Mouse (Mus musculus) ES-CJ7 (cell line): ENCODE results near the gene Letm1.

Source experiments
- DNase-seq: peaks from one replicate; pipeline ENCODE4 v3.0.0; 2011; ENCODE audit warnings: low read depth, low spot score

The Letm1 gene

DNA sequence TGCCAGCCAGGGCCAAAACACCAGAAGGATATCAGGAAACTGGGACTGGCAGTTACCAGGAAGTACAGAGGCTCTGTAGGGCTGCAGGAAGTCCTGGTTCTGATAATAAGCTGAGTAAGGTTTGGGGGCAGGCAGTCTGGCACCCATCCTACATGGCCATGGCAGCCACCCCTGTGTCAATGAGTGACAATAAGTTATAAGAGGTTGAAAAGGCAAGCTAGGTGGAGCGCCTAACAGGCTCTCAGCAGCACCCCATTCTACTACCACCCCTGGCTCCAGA is 76.3 kb downstream of the Letm1 start:
- DNase-seq, result no peak

DNA sequence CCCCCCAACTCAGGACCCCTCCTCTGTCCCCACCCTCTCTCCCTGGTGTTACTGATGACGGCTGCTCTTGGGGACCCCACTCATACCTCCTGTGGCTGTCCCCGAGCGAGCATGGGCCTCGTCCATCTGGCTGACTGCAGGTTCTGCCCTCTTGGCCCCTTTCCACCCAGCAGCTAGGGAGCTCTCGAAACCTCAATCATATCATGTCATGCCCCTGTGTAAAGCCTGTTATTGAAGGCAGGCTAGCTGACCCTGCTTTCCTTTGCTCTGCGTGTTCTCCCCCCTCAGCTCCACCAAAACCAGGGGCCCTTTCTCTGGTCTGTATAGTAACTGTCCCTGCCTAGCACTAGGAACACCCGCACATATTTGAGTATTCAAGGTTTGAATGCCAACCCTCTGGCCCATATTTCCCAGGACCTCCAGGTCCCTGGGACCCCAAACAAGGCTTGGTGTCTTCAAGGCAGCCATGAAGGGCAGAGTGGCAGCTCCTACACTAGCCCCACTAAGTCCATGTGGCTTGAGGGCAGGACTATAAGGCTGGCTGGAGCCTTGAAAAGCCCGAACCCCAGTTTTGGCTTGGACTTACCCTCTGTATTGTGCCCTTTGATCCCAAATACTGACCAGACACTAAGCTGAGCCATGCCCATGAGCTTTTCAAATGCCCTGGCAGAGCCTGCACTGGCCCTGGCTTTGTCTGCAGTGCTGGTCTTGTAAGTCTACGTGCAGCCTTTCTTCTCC is 76.8 kb downstream of the Letm1 start:
- DNase-seq, result no peak

DNA sequence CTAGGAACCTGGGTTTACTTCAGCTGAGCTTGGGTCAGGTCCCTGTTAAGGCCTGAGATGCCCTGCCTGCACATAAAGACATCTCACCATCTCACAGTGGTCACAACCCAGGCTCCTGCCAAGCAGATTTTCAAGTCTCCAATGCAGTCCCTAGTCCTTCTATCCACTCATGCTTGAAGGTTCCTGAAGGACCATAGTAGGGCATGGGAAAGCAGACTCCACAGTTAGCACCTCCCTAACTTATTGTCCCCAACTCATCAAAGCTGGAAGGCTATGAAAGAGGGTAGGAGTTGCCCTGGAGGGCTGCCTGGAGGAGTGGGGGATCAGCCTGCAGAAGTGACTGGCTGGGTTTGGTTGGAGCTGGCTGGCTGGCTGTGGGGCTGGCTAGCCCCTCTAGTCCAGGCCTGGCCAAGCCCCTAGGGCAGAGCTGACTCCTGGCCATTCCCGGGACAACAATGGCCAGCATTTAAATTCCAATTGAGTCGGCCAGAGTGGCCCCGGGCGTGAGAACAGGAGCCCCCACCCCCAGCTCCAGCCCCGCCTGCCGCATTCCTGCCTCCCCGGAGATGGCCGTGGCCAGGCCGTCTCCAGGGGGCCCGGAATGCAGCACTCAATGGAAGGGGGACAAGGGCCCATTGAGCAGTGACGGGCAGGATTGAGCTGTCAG is 77.5 kb downstream of the Letm1 start:
- DNase-seq, result no peak

DNA sequence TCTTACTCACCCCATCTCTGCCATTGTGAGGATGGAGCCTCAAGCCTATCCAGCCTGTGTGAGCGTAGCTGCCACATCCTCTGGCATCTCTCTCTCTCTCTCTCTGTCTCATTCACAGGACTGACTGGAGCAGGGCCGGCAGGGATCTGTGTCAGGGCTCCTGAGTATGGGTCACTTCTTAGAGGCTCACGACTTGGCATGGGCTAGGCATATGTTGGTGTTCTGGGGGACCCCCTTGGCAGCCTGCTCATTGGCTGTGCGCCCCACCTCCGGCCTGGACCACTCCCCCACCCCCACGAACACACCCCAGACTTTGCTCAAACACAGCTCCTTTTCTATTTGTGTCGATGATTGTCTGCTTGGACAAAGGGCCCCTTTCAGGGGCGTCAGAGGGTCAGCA is 78.6 kb downstream of the Letm1 start:
- DNase-seq, result no peak

DNA sequence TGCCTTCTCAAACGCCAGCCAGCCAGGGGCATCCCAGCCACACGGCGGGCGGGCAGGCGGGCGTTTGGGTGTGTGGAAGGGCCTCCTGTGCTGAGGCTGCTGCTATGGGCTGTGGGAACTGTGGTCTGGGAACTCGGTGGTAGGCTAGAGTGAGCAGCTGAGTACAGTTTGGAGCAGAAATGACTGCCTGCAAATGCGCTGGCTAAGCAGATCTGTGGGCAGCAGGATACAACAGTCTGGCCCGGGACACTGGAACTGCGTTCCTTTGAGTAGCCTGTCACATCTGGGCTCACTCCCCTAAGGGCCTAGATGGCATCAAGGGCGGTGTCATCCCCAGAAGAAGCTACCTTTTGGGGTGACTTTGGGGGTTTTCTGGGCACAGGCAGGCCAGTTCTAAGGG is 80.8 kb downstream of the Letm1 start:
- DNase-seq, result no peak

DNA sequence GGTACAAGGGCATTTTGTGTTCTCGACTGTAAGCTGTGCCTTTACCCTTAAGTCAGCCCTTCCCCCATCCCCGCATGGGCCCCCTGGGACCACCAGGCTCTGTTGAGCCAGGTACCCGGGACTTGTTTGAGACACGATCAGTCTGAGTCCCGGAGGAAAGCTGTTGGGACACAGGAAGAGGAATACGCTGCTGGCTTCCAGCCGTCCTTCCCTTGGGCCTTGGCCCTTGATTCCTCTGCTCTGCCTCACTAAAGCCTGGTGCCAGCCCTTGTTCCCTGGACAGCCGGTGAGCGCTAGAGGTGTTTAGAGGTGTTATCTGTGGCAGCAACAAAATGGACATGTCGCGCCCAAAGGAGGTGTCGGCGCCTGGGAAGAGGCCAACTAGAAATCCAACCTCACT is 82.6 kb downstream of the Letm1 start:
- no peak for DNase-seq

DNA sequence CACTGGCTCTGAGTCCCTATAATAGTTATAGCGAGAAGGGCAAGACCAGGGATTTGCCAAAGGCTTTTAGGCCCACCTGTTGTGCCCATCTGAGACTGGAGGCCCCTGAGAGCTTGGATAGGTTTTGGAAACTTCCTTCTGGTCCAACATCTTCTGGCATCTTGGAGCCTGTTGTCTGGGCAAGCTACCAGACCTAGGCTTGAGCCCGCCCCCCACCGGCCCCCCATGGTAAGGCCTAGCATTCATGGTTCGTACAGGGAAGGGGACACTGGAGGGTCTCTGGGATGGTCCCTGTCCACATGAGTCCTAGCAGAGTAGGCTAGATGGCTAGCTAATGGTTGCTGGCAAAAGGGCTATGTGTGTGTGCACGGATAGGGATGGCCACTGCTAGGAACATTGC is 83.9 kb downstream of the Letm1 start:
- DNase-seq, result no peak

DNA sequence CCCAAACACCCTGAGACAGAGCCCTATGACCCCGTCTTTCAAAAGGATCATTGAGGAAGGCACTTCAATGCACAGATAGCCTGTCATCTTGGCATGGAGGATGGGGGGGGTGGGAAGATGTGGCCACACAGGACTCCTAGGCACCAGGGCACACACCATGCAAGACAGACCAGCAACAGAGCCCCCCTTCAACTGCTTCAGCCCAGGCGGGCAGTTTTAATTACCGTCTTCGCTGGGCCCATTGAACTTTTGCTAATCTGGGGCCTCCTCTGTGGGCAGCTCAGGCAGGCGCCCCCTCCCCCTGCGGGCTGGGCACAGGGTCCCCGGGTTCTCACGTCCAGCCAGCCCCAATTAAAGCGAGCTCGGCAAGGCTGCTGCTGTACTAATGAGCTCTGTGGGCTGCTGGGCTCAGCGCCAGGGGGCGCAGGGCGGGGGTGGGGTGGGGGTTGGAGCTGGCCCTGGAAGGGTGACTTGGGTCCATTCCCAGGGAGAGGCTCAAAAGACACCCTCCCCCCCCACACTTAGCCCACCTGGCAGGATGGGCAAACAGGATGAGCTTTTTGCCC is 84.6 kb downstream of the Letm1 start:
- DNase-seq, result no peak

DNA sequence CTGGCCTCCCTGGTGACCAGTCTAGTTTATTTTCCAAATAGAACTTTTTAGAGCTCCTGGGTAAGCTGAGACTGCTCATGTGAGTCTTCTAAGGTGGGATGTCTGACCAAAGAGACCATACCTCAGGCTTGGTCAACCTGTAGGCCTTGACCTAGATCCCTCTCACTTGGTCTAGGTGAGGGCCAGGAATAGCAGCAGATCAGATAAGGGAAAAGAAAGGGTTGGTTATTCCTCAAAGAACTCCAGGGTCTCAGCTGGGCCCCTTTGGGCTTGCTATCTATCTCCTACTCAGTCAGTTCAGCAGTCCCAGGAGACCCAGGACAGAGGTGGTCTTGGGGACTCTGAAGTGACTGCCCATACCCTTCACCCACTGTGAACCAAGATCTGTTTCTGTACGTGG is 85.1 kb downstream of the Letm1 start:
- no peak for DNase-seq

DNA sequence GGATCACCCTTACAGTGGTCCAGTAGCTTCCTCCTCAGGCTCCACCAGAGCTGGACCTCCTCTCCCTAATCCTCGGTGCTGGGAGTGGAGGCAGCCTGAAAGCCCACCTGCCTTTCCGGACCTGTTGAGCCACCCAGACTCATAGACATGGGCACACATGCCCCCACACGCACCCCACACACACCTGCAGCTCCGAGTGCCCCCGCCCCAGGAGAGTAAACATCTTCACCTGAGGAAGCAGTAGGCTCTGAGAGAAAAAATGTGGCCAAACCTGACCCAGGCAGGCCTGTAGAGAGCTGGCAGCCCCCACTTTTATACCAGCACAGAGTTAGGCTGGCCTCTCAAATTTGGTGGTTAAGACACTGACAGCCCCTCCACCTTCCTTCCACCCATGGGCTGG is 86.2 kb downstream of the Letm1 start:
- no peak for DNase-seq

DNA sequence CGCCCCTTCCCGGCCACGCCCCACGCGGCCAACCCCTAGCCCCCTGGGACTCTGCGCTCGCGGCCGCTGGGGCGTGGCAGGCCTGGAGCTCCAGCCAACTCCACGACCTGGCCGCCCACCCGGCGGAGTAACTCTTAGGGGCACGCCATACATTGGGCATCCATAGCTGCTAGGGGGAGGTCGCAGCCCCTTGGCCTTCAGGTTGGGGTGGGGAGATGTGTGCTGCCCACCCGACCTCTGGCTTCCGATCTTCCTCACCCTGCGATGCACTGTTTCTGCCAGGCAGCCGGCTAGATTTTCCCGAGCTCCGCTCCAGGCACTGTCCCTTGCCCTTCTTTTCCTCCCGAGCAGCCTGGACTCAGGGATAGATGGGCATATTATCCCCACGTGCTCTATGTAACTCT is 86.9 kb downstream of the Letm1 start:
- DNase-seq, result no peak

DNA sequence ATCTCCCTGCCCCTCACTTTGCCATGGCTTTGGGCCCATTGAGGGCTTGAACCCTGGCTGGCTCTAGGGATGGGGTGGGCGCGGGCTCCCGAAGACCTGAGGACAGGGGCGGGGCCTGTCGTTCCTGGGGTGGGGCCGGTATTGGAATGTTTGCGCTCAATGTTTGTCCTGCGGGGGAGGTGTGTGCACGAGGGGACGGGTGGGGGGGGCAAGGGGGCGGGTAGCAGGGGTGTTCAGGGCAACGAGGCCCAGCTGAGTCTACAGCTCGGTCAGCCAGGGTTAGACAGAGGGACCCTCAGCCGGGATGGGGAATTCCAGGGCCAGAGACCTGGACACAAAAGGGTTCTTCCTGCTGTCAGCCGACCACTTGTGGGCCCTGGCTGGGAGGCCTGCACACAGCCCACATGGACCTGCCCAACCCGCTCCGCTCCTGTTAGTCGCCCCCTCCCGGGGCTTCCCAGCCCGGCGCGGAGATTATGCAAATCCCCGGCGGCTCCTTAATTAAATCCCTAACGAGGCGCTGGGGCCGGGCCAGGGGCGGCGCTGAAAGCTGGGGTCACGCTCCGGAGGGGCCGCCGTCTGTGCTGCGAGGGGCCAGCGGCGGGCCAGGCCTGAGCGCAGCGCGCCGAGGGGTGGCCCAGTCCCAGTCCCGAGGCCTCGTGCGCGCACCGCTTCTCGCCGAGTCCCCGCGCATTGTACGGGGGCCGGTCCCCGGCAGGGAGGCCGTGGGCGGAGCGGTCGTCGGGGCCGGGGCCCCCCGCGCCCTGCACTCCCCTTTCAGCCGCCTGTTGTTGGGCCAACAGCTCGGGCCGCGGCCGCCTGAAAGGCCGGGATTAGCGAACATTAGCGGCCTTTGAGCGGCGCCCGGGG is 87.5 kb downstream of the Letm1 start:
- no peak for DNase-seq

DNA sequence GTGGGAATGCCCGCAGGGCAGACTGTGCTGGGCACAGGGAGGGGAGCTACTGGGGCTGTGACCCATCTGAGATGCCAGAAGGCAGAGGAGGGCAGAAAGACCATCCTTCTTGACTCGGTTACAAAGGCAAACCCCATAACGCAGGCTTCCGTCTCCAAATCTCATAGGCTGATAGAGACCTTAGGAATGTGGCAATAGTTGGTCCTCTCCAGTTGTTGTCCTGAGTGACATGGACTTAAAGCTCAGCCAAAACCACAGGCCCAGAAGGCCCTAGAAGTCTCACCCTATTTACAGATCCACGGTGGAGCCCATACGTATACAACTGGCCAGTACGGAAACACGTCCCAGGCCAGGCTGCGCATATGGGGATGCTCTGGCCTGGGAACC is 88.2 kb downstream of the Letm1 start:
- DNase-seq, result no peak

DNA sequence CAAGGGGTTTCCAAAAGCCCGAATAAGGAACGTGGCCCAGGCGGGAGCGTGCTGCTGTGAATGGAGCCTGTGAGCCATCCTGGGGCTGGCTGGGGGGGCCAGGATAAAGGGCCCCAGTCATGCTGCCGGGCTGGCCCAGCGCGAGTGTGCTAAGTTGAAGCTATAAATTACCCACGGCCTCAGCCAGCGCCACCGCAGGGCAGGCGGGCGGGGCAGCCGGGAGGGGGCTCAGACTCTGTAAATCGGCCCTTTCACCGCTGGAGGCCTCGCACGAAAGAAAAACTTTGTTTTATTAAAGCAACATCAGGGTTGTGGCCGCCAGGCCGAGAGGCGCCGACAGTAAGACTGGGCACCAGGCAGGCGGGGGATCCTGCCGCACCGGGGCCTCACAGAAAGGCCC is 90.2 kb downstream of the Letm1 start:
- no peak for DNase-seq

DNA sequence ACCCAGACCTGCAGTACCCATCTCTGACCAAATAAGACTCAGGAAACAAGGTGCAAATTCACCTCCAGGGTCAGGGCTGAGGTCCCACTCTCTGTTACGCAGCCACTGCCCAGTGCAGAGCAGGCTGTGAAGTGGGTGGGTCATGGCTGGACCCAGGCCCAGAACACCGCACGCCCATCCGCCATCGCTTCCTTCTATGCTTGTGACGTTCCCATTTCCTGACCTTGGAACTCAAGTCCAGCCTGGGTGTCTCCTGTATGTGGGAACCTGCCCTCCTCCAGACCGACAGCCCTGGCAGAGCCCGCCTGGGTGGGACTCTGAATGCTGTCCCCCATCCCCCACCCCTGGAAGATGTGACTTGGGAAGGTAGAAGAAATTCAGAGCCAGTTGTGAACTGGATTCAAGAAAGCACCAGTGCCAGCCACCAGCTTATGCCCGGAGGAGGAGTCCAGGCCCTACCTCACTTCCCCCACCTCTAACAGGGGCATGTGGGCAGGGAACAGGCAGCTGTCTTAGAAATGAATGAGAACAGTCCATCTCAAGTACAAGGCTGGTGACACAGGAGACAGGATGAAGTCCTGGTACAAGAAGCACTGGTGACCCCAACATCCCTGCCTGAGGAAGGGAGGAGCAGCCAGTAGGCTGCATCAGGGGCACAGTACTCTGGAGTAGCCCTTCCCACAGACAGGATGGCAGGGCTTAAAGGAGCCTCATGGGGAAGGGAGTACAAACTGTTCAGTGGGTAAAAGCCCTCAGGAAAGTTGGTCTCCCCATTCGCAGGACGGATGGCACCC is 92.6 kb downstream of the Letm1 start:
- no peak for DNase-seq
